Mouse (Mus musculus) testis, adult 2 months (tissue): ENCODE measurements around the gene Samd8. TPM values are rescaled to one million over a fixed set of nuclear protein-coding genes. Genes with fewer than 3 reads are reported as not detected.
A peak's percentile ranks its signal among the peaks of the same experiment; 100 is the strongest.

Source experiments
- H3K27ac ChIP-seq: fragments of 200-500 bp; 2 replicates; pipeline ENCODE4 v1.5.1; 2012; ENCODE audit warnings: low read depth, low read length; ENCODE audit not compliant: control insufficient read depth, insufficient read depth
- H3K27me3 ChIP-seq: fragments of 200-500 bp; 2 replicates; pipeline ENCODE4 v1.6.1; 2012; ENCODE audit warnings: mild to moderate bottlenecking, low read length, moderate library complexity; ENCODE audit not compliant: control insufficient read depth, insufficient read depth
- H3K36me3 ChIP-seq: fragments of 200-500 bp; 2 replicates; pipeline ENCODE4 v1.6.1; 2012; ENCODE audit warnings: mild to moderate bottlenecking, low read length; ENCODE audit not compliant: control insufficient read depth, insufficient read depth
- H3K4me1 ChIP-seq: fragments of 200-500 bp; 2 replicates; pipeline ENCODE4 v1.6.1; 2012; ENCODE audit warnings: low read length; ENCODE audit not compliant: control insufficient read depth, insufficient read depth
- H3K4me3 ChIP-seq: fragments of 200-500 bp; 2 replicates; pipeline ENCODE4 v1.5.1; 2012; ENCODE audit warnings: low read depth, mild to moderate bottlenecking, low read length, moderate library complexity, mixed read lengths; ENCODE audit not compliant: control insufficient read depth
- CTCF ChIP-seq: fragments of 200-500 bp; IDR thresholded peaks from 2 replicates; pipeline ENCODE4 v1.5.1; 2012; ENCODE audit warnings: low read depth, mild to moderate bottlenecking, inconsistent platforms, low read length, moderate library complexity; ENCODE audit not compliant: control insufficient read depth, insufficient read depth, insufficient replicate concordance
- POLR2A ChIP-seq: fragments of 200-500 bp; IDR thresholded peaks from 2 replicates; pipeline ENCODE4 v1.6.1; 2012; ENCODE audit warnings: low read depth, mild to moderate bottlenecking, inconsistent platforms, low read length, moderate library complexity; ENCODE audit not compliant: control insufficient read depth
- polyA plus RNA-seq: library from polyadenylated mRNA; depleted of rRNA; stranded (reverse); fragments of >200 nt; gene quantifications from 2 replicates; pipeline ENCODE4 v1.2.3, GENCODE M21; 2012

The Samd8 gene
- polyA plus RNA-seq, 1 experiment = 118 TPM

DNA sequence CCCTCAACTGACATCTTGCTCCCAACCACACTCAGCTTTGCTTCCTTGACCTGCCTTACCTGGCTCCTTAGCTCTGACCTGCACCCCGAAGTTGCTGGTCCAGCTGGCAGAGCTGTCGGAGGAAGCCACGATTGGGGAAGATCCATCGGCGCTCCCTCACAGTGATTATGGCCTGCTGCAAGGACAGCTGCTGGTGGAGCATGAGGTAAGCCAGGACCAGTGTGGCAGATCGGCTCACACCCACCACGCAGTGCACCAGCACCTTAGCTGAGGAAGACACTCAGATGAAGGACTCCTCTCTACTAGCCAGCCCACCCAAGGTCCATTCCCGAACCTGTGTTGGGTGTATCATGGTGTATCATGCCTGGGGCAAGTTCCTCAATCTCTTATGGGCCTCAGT lies 4.1 kb upstream of the Samd8 start:
- no peak for TF ChIP-seq CTCF
- TF ChIP-seq POLR2A = no peak
- H3K36me3 ChIP-seq = no peaks in the 10 kb centered on the region
- H3K27ac ChIP-seq = no peak overlapping the region
- peaks cover 11% of the 10 kb centered on the region for H3K4me1 ChIP-seq
- no peaks in the 10 kb centered on the region for H3K27me3 ChIP-seq
- H3K4me3 ChIP-seq = no peak overlapping the region

DNA sequence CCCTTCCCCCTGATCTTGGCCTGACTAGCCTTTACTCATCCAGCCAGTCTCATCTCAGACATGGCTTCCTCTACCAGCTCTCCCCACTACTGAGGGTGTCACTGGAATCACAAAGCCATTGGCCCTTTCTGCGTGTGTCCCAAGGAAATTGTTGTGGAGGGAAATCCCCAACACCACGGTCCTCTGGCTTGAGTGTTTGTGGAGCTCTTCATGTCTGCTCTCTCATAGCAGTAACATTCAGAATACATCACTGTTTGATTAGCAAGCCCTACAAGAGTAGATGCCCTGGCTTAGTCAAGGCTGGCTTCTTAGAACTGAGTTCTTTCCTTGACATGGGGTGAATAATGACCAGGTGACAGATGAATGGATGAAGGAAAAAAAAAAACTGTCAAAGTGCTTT lies 3.5 kb upstream of the Samd8 start:
- no peak overlapping the region for H3K27ac ChIP-seq
- no peaks in the 10 kb centered on the region for H3K36me3 ChIP-seq
- no peaks in the 10 kb centered on the region for H3K27me3 ChIP-seq
- TF ChIP-seq CTCF = no peak
- no peak for TF ChIP-seq POLR2A
- H3K4me3 ChIP-seq = no peak overlapping the region
- peaks cover 11% of the 10 kb centered on the region for H3K4me1 ChIP-seq

DNA sequence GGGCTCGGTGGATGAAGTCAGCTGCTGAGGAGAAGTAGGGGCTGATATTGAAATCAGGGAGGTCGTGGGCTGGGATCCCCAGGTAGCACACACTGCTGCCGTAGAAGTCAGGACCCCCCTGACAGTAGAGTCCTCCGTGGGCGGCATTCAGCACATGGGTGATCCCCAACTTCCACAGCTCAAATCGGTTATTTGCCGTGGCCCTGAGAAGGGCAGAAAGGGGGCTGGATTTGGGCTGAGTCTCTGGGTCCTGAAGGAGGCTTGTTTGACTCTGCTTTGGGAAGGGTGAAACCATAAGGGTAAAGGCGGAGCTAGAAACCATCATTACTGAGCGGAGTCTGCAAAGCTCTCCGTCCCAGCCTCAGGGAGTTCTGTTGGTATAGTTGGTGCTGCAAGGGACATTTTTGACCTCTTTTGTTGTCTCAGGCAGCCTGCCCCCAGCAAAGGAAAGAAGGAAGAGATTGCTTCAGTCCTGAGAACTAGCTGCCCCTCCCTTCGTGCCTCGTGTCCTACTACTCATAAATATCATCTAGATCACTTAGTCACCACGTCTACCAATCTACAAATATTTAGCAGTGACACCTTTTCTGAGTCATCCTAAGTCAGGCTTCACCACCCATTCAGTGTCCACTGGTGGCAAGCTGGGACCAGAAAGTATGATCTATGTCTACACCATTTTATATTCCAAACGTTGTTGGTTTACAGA lies 2.7 kb upstream of the Samd8 start:
- no peak for TF ChIP-seq POLR2A
- TF ChIP-seq CTCF = no peak
- H3K27me3 ChIP-seq = no peaks in the 10 kb centered on the region
- no peak overlapping the region for H3K27ac ChIP-seq
- no peak overlapping the region for H3K4me3 ChIP-seq
- peaks cover 11% of the 10 kb centered on the region for H3K4me1 ChIP-seq
- no peaks in the 10 kb centered on the region for H3K36me3 ChIP-seq

DNA sequence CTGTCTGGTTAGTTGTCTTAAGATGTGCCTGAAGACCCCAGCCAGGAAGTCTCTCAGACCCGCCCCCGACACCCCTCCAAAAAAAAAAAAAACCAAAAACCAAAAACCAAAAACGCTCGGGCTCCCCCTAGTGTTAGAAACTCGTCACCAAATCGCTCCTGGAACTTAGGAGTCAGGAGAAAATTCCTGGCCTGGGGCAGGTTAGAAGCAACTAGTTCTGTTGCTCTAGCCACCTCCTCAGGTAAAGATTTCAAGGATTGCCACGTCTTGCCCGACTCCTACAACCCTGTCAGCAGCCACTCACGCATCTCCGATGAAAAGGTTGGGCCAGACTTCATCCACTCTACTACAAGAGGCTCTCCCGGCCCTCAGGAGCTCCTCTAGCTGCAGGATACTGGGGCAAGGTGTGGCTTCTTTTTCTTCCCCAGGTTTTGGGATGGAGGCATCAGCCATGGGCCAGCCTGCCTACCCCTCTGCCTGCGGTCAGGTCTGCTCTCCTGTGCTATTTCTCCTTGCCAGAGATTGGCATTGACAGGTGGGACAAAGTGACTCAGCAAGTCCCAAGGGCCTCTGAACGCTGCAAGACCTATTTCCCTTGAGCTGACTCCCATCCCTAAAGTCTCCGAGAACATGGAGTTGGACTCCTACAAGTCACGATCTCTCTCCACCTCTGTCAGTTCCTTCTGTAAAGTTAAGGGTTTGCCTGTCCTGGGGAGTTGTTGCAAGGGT lies 2.0 kb upstream of the Samd8 start:
- H3K27ac ChIP-seq = no peak overlapping the region
- no peak overlapping the region for H3K4me3 ChIP-seq
- no peaks in the 10 kb centered on the region for H3K27me3 ChIP-seq
- TF ChIP-seq POLR2A (no peak), CTCF (0 out of 2 replicates have a peak, but pooled peaks have one; percentile 16)
- peaks cover 11% of the 10 kb centered on the region for H3K4me1 ChIP-seq
- no peaks in the 10 kb centered on the region for H3K36me3 ChIP-seq

DNA sequence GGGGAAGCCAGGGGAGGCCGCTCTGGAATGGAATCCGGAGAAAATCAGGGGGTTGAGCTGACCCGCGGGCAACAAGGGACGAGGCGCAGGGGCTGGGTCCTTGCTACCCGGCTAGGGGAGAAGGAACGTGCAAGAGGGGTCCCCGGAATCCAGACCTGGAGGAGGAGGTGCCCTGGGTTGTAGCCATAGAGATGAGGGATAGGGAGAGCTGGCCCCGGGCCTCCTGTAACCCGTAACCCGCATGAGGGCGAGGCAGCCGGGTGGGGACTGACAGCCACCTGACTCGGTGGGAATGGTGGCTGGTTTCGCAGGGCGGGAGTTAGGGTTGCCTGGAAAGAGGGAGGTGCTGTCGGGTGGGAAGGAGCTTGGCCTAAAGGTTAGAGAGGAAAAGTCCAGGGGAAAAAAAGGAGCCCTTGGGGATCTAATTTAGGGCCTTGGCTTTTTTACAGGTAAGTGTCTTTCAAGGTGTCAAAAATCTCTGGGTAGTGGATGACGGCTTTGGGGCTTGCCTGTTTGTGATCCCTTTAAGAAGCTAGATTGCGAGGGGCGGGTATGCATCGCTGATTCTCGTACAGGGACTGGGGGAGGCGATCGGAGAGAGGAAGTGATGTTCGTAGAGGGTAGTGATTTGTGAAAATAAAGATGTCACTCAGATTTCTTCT lies 681 bp downstream of the Samd8 start, which contains the start of gene Dusp13:
Gene Dusp13, minus strand, starts transcription at position 301 of the 662 bp plus-strand sequence.
- H3K4me3 ChIP-seq = peak within 1 kb of the TSS; percentile 98
- peaks cover 13% of the 10 kb centered on the region for H3K4me1 ChIP-seq
- H3K27me3 ChIP-seq = no peaks in the 10 kb centered on the region
- no peaks in the 10 kb centered on the region for H3K36me3 ChIP-seq
- peak within 1 kb of the TSS; percentile 83 for H3K27ac ChIP-seq
- TF ChIP-seq CTCF (no peak), POLR2A (no peak)

DNA sequence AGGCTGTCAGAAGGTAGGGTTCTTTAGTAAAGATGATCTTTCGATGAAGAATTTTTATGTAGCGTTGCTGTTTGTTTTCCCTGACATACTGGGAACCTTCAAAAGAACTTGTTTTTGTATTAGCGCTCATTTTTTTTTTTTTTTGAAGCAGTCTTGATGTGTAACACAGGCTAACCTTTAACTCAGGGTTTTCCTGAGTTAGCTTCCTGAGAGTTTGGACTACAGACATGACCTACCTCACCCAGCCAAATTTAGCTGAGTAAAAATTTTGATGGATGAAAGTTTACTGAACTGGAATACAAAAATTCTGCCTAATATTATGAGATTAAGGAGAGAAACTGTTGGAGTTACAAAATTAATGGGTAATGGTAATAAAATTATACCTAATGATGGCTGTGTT lies 2.1 kb downstream of the Samd8 start:
- H3K27me3 ChIP-seq = no peaks in the 10 kb centered on the region
- peaks cover 11% of the 10 kb centered on the region for H3K4me1 ChIP-seq
- H3K36me3 ChIP-seq = no peaks in the 10 kb centered on the region
- no peak overlapping the region for H3K4me3 ChIP-seq
- TF ChIP-seq CTCF (no peak), POLR2A (no peak)
- H3K27ac ChIP-seq = no peak overlapping the region

DNA sequence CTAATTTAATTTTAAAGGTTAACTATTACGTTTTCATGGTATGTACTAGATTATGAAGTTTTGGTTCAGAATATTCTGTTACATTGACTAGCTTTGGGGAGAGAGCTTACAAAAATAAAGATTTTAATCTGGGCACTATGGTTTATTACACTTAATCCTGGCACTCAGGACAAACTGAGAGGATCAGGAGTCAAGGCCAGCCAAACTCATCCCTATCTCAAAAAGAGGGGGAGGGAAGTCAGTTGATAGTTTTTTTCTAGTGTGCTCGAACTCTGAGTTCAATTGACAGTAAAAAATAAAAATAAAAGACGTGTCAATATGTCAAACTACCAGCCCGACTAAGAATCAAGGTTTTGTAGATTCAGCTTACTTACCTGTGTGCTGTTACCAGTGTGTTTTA lies 3.0 kb downstream of the Samd8 start:
- Histone ChIP-seq H3K36me3 (no peaks in the 10 kb centered on the region), H3K4me1 (peaks cover 7% of the 10 kb centered on the region), H3K27ac (no peak overlapping the region), H3K27me3 (no peaks in the 10 kb centered on the region), H3K4me3 (no peak overlapping the region)
- TF ChIP-seq CTCF (no peak), POLR2A (no peak)

DNA sequence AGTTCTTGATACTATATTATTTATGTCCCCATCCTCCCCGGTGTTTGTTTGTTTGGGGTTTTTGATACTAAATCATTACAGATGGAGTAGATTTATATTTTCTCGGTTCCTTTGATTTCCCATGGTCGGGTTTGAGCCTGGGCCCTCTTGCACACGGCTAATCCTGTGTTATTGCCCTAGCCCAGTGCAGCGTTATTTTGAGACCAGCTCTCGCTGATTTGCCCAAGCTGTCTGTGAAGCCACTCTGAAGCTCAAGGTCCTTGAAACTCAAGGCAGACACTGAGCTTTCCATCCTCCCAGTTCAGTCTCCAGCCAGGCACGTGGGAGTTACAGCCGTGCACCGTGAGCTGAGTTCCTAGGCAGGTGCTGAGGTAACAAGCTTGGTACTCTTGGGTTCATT lies 11.2 kb downstream of the Samd8 start:
- H3K4me3 ChIP-seq = no peak overlapping the region
- TF ChIP-seq POLR2A (no peak), CTCF (no peak)
- no peaks in the 10 kb centered on the region for H3K27me3 ChIP-seq
- peaks cover 2% of the 10 kb centered on the region for H3K4me1 ChIP-seq
- no peaks in the 10 kb centered on the region for H3K36me3 ChIP-seq
- H3K27ac ChIP-seq = no peak overlapping the region
